Mouse (Mus musculus) cerebellum, postnatal 36 days (tissue): Measurements from ENCODE around the gene Aspscr1.

ENCODE experiments used
- DNase-seq, 2 experiments: peaks; one replicate each; pipeline ENCODE4 v3.0.0; 2021 to 2022; ENCODE audit warnings: mixed read lengths in 2 of 2

The Aspscr1 gene

DNA sequence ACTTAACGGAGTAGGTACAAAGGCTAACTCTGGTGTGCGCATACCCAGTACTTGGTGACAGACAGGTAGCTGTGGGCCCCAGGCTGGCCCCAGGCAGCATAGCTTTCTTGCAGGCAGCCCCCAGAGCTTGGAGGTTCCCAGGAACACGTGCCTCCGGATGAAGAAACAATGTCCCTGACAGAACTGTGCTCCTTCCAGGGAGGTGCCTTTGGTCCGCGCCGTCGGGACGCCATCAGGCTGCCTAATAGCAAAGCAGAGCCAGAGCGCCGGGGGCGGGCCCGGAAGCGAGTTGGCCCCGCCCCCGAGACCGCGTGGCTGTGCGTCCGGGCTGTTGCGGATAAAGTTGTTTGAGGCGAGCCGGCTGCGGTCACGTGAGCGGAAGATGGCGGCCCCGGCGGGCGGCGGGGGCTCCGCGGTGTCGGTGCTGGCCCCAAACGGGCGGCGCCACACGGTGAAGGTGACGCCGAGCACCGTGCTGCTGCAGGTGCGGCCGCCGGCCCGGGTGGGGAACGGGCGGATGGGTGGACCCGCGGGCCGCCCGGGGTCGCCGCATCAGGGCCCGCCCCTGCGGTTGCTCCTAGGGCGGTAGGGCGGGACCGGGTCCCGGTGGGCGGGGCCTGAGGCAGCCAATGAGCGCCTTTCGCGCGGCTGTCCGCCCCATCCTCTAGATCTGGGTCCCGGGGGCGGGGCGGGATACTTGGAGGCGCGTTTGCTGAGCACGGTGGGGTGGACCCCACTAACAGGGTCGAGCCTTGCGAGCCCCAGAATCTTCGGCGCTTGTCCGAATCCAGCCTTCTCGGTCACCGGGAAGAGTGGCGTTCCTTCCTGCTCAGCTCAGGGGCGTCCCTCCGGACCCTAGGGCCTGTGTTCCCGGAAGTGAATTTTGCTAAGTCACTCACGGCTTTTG lies at the start of gene Aspscr1:
Aspscr1 (plus strand) TSS at position 287 of the 907 bp plus-strand sequence.
- peak; percentile 87 to 94 for DNase-seq

DNA sequence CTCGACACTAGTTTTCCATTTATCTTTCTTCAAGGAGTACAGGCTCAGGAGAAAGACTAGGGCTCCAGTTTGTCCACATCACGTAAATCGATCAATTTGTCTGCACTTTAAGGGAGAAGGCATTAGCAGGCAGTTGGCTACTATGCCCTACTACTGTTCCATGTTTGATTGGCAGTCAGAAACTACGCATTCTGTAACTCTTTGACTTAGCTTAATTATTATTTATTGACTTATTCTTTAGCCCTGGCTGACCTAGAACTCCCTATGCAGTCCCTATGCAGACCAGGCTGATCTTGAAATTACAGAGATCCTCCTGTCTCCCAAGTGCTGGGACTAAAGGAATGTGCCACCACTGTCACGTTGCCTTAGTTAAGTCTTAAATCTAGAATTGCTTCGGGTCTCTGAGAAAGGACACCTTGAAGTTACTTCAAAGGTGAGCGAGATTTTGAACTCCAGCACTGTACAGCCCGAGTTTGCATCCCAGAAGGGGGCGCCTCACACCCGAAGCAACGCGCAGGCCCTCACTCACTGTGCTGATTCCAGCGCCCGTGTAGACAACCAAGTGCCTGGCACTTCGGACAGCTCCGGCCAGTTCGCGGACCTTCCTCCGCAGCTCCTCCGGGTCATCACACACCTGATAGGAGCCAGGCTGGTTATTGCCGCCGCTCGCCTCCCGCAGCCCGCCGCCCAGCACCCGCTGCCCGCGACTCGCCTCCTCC lies 48.7 kb upstream of the Aspscr1 start:
- DNase-seq: peak; percentile 53 to 60

- peak; percentile 84 to 87 for DNase-seq
Observed at GRCm38 (mm10) chr11:120624680-120625111, 48.1 kb upstream of the Aspscr1 start.

GRCm38 (mm10) chr11:120625152-120625775 lies 47.5 kb upstream of the Aspscr1 start, which contains the start of gene Sirt7:
Sirt7 (minus strand) TSS chr11:120625240.
- no peak for DNase-seq

- DNase-seq: no peak
Observed at GRCm38 (mm10) chr11:120626785-120627467, 45.8 kb upstream of the Aspscr1 start.

GRCm38 (mm10) chr11:120627468-120628300 lies 45.1 kb upstream of the Aspscr1 start:
- no peak for DNase-seq

GRCm38 (mm10) chr11:120628601-120629340 lies 44.0 kb upstream of the Aspscr1 start:
- no peak for DNase-seq

- no peak for DNase-seq
Observed at GRCm38 (mm10) chr11:120629341-120629730, 43.4 kb upstream of the Aspscr1 start.

DNA sequence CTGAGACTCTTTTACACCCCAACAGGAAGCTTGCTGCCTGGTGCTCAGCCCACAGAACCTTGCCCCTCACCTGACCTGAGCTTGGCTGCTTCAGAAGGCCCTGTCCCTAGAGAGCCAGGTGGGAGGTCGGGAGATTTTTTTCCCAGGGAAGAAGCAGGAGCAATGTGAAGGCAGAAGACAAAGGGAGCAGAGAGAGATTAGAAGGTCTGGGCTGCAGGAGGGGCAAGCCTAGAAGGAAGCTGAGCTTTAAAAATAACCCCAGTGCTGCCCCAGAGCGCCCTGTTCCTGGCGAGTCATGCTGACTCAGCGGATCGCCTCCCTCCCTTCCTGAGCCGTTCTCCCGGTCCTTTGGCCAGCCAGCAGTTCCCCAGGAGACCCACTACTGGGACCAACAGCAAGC lies 42.9 kb upstream of the Aspscr1 start:
- no peak for DNase-seq

DNA sequence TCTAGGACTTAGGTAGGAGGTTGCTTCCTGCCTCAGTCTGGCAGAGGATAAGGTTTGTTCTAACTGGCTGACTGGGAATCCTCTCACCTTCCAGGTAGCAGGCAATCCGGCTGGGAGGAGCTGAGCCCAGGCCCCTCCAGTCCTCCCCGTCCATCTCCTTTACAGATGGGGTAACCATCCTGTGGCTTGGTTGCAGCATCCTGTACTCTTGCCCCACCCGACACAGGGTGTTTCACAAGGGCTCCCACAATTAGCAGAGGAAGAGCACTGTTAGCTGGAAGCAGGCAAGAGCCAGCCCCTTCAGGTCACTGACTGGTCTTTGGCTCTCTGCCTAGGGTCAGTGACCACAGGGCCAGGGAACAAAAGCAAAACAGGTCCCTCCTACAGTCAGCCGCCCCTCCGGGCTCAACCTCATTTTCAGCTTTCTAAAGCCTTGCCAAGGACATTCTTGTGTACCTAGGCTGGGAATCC lies 42.3 kb upstream of the Aspscr1 start:
- no peak for DNase-seq

DNA sequence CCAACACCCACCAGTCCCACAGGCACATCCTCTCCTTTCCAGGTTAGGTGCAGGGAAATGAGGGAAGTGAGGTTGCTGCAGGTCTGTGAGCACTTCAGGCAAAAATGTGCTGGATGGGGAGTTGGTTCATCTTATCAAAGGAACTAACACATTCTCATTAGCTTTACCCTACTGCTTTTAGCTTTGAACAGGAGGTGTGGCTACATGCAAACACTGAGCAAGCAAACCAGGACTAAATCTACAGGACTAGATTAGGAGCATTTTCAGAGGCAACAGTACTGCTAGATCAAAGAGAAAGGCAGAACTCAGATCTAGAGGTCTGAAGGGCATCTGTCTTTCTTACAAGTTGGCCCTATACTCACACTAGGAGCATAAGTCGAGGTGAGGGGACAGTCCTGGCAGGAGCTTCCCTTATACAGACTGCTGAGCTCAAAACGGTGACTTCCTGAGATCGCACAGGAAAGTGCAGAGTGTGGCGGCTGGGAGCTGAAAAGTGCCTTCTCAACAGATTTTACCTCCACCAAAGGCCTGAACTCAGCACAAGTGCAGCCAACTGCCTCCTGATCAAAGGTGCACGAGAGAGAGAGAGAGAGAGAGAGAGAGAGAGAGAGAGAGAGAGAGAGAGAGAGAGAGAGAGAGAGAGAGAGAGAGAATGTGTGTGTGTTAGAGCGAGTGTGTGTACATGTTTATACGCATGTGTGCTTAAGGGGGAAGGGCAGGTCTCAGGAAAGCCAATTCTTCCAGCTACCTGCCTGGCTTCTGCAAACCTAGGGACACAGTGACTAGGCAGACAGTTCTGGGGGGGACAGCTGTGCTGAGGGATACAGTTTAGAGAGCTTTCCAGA lies 41.7 kb upstream of the Aspscr1 start:
- no peak for DNase-seq

GRCm38 (mm10) chr11:120631726-120632448 lies 40.9 kb upstream of the Aspscr1 start:
- no peak for DNase-seq

GRCm38 (mm10) chr11:120632559-120633519 lies 39.9 kb upstream of the Aspscr1 start:
- peak; percentile 47 to 62 for DNase-seq

- DNase-seq: peak; percentile 89 to 94
Observed at GRCm38 (mm10) chr11:120633520-120634343, 39.0 kb upstream of the Aspscr1 start, which contains the start of gene Mafg. Mafg (minus strand) TSS chr11:120633600.

GRCm38 (mm10) chr11:120634810-120635209 lies 38.0 kb upstream of the Aspscr1 start:
- DNase-seq: no peak

- DNase-seq: no peak
Observed at GRCm38 (mm10) chr11:120641255-120641654, 31.5 kb upstream of the Aspscr1 start.

- DNase-seq: no peak
Observed at GRCm38 (mm10) chr11:120641869-120642268, 30.9 kb upstream of the Aspscr1 start.
